Mouse (Mus musculus): Measurements from ENCODE around the gene Srr.

DNA sequence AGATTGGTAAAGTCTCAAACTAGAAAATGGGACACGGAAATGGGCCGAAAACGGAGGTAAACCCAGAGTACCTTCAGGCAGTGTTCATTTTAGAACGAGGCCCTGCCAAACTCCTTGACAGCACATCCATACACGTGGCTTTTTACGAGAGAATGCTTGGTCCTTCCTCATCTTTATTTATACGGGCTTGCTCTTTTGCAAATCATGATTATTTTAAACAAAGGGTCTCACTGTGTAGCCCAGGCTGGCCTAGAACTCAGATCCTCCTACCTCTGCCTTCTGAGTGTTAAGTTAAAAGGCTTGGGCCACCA, 27.3 kb downstream of the Srr start:
- TF ChIP-seq CTCF (IDR thresholded peaks at IDR 0.05; ENCODE audit: control insufficient read depth, insufficient read depth, insufficient read length) (no peak), CEBPB (IDR thresholded peaks at IDR 0.05; ENCODE audit: low read depth) (no peak), FOSL1 (IDR thresholded peaks at IDR 0.05; ENCODE audit: insufficient read depth, low read length, poor library complexity, severe bottlenecking) (no peak), MAX (IDR thresholded peaks at IDR 0.05) (no peak), MYOG (IDR thresholded peaks at IDR 0.05; ENCODE audit: control insufficient read depth, extremely low read depth, insufficient read length) (no peak), USF1 (IDR thresholded peaks at IDR 0.05; ENCODE audit: low read depth) (no peak)

Measured in C2C12 (cell line).